Mouse (Mus musculus) liver, embryonic 12.5 days (tissue): Measurements from ENCODE around the gene Foxq1. TPM values are rescaled to one million over a fixed set of nuclear protein-coding genes. Genes with fewer than 3 reads are reported as not detected.

Experiments used
- ATAC-seq: fragments of 200-750 bp; cut with Nextera tagmentation; 2 replicates; pipeline ENCODE4 v1.8.0; 2017; ENCODE audit warnings: moderate number of reproducible peaks, mild to moderate bottlenecking, moderate library complexity
- H3K27ac ChIP-seq: fragments of 300-500 bp; sonication (generic); 2 replicates; pipeline ENCODE4 v1.5.1; 2016; ENCODE audit warnings: mild to moderate bottlenecking
- H3K27me3 ChIP-seq: fragments of 300-500 bp; sonication (generic); replicated peaks from 2 replicates; pipeline ENCODE4 v1.6.1; 2016; ENCODE audit warnings: mild to moderate bottlenecking, moderate library complexity
- H3K36me3 ChIP-seq: fragments of 300-500 bp; sonication (generic); 2 replicates; pipeline ENCODE4 v1.6.1; 2016; ENCODE audit warnings: mild to moderate bottlenecking, moderate library complexity
- H3K4me1 ChIP-seq: fragments of 300-500 bp; sonication (generic); 2 replicates; pipeline ENCODE4 v1.6.1; 2016
- H3K4me2 ChIP-seq: fragments of 300-500 bp; sonication (generic); 2 replicates; pipeline ENCODE4 v1.6.1; 2016; ENCODE audit warnings: mild to moderate bottlenecking, moderate library complexity
- H3K4me3 ChIP-seq: fragments of 300-500 bp; sonication (generic); 2 replicates; pipeline ENCODE4 v1.5.1; 2016; ENCODE audit warnings: mild to moderate bottlenecking, moderate library complexity
- H3K9ac ChIP-seq: fragments of 300-500 bp; sonication (generic); 2 replicates; pipeline ENCODE4 v1.6.1; 2016; ENCODE audit warnings: mild to moderate bottlenecking, moderate library complexity
- H3K9me3 ChIP-seq: fragments of 300-500 bp; sonication (generic); replicated peaks from 2 replicates; pipeline ENCODE4 v1.6.1; 2016; ENCODE audit warnings: mild to moderate bottlenecking, moderate library complexity
- WGBS: fragments of 180-500 bp; shearing (Covaris S2); methylation state at CpG from one replicate; pipeline ENCODE4 v1.1.7; 2016; ENCODE audit not compliant: insufficient replicate concordance; 5-methylcytosine and 5-hydroxymethylcytosine counted together
- polyA plus RNA-seq: library from polyadenylated mRNA; unstranded; fragments of >200 nt; fragmentation: Nextera tagmentation; extraction: Ambion mirVana; gene quantifications from 2 replicates; pipeline ENCODE4 v1.2.1, GENCODE M21; 2016

The Foxq1 gene
- polyA plus RNA-seq = 0.07 and 0.10 TPM in 2 replicates

- H3K4me1 ChIP-seq = peaks cover 14% of the 10 kb centered on the region; the same call in 1 of the 2 replicates
- 59% methylated on average over 4 of the region's 4 CpGs for WGBS
- no peak within 1 kb of the TSS for H3K9ac ChIP-seq
- ATAC-seq = no peak
- no peaks in the 10 kb centered on the region for H3K9me3 ChIP-seq
- H3K4me2 ChIP-seq = no peak within 1 kb of the TSS
- H3K4me3 ChIP-seq = no peak within 1 kb of the TSS
- H3K36me3 ChIP-seq = no peaks in the 10 kb centered on the region
- peaks cover 72% of the 10 kb centered on the region for H3K27me3 ChIP-seq
- no peak within 1 kb of the TSS for H3K27ac ChIP-seq
These were observed at the start of gene Foxq1 for GRCm38 (mm10) chr13:31555834-31556233. TSS of gene Foxq1 (plus strand) at chr13:31556134.

DNA sequence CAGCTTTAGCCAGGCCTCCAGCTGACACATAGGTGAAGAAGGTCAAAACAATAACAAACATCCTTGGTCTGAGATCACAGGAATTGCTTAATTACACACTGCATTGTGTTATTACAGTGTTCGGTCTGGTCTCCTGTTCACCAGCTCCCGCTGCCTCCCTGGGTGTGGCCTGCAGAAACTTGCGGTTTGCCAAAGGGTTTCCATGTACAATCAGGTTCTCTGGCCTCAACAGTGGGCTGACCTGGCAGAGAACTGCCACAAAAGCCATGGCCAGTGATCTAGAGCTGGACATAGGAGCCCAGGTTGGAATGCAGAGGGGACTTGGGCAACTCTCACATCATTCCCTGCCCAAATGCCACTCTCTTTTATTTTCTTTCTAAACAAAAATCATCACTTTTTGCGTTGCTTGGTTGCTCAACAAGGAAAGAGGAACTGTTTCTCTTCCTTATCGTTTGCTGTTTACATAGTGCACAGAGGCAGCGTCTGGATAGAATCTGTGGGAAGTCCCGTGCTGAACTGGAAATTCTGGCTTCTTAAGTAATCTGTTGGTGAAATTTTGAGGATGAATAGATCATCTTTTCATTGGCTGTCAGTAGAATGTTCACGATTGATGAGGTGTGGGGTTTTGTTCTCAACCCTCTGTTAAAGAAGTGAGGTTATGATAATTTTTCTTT is 49.3 kb upstream of the Foxq1 start:
- H3K9ac ChIP-seq = no peak overlapping the region
- no peak overlapping the region for H3K27ac ChIP-seq
- H3K36me3 ChIP-seq = no peaks in the 10 kb centered on the region
- no peak overlapping the region for H3K4me3 ChIP-seq
- H3K27me3 ChIP-seq = no peaks in the 10 kb centered on the region
- WGBS = 37% methylated on average over 8 of the region's 8 CpGs
- no peak overlapping the region for H3K4me2 ChIP-seq
- ATAC-seq = no peak
- H3K4me1 ChIP-seq = no peaks in the 10 kb centered on the region
- no peaks in the 10 kb centered on the region for H3K9me3 ChIP-seq

GRCm38 (mm10) chr13:31515261-31515660 is 40.7 kb upstream of the Foxq1 start:
- Histone ChIP-seq H3K4me2 (no peak overlapping the region), H3K36me3 (no peaks in the 10 kb centered on the region), H3K4me3 (no peak overlapping the region), H3K4me1 (no peaks in the 10 kb centered on the region), H3K9me3 (no peaks in the 10 kb centered on the region), H3K27ac (no peak overlapping the region), H3K9ac (no peak overlapping the region), H3K27me3 (no peaks in the 10 kb centered on the region)
- 80% methylated on average over 7 of the region's 7 CpGs for WGBS
- ATAC-seq = no peak

- Histone ChIP-seq H3K4me3 (no peak overlapping the region), H3K4me2 (no peak overlapping the region), H3K9me3 (no peaks in the 10 kb centered on the region), H3K4me1 (no peaks in the 10 kb centered on the region), H3K27ac (no peak overlapping the region), H3K36me3 (no peaks in the 10 kb centered on the region), H3K27me3 (no peaks in the 10 kb centered on the region), H3K9ac (no peak overlapping the region)
- no peak for ATAC-seq
- WGBS = 63% methylated on average over 10 of the region's 10 CpGs
These were observed 37.5 kb upstream of the Foxq1 start for GRCm38 (mm10) chr13:31518411-31518886.

- H3K9ac ChIP-seq = no peak overlapping the region
- H3K9me3 ChIP-seq = no peaks in the 10 kb centered on the region
- H3K4me2 ChIP-seq = no peak overlapping the region
- 66% methylated on average over 9 of the region's 9 CpGs for WGBS
- no peak overlapping the region for H3K4me3 ChIP-seq
- no peaks in the 10 kb centered on the region for H3K36me3 ChIP-seq
- no peaks in the 10 kb centered on the region for H3K27me3 ChIP-seq
- H3K4me1 ChIP-seq = no peaks in the 10 kb centered on the region
- ATAC-seq = no peak
- no peak overlapping the region for H3K27ac ChIP-seq
These were observed 37.0 kb upstream of the Foxq1 start for GRCm38 (mm10) chr13:31518971-31519370.

DNA sequence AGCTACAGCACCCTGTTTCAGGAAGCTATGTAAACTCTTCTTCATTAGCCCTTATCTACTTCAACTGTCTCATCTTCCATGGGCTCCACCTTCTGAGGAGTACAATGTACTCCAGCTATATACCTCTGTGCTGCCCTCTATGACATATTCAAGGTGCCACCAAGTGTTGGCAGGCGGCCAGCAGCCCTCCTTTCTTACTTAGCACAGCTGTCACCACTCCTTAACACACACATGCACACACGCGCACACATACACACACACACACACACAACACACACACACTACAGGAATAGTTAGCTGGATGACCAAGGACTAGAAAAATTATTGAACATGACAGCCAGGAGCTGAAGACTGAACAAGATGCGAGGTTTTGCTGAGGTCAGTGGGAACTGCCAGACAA is 31.0 kb upstream of the Foxq1 start:
- Histone ChIP-seq H3K4me1 (no peaks in the 10 kb centered on the region), H3K4me2 (no peak overlapping the region), H3K9me3 (no peaks in the 10 kb centered on the region), H3K4me3 (no peak overlapping the region), H3K27ac (no peak overlapping the region), H3K36me3 (no peaks in the 10 kb centered on the region), H3K27me3 (no peaks in the 10 kb centered on the region), H3K9ac (no peak overlapping the region)
- no peak for ATAC-seq
- 68% methylated on average over 4 of the region's 4 CpGs for WGBS

DNA sequence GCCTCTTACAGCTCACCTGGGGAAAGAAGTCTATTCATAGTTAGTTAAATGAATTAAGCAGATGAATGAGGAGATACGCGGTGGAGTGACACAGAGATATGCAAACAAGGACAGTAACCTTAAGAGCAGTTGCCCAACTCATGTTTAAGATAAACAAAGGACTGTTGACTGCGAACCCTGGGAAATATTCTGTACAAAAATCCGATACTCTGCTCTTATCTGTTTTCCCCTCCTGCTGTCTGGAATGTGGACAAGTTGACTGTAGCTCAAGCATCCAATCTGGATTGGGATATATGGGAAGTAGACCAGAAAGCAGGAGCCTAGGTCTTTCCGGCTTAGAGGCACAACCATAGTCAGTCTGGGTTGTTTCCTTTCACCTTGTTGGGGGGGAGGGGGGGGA is 24.7 kb upstream of the Foxq1 start:
- H3K36me3 ChIP-seq = no peaks in the 10 kb centered on the region
- WGBS = 54% methylated on average over 5 of the region's 5 CpGs

GRCm38 (mm10) chr13:31531651-31532061 is 24.3 kb upstream of the Foxq1 start:
- Histone ChIP-seq H3K9ac (no peak overlapping the region), H3K4me2 (no peak overlapping the region), H3K27ac (no peak overlapping the region), H3K27me3 (no peaks in the 10 kb centered on the region), H3K4me3 (no peak overlapping the region), H3K9me3 (no peaks in the 10 kb centered on the region), H3K4me1 (0 out of 2 replicates have a peak, but pooled peaks cover 6% of the 10 kb centered on the region), H3K36me3 (no peaks in the 10 kb centered on the region)
- no peak for ATAC-seq
- 49% methylated on average over 8 of the region's 8 CpGs for WGBS

More for the DNA sequence above, 24.7 kb upstream of the Foxq1 start:
- ATAC-seq = no peak
- Histone ChIP-seq H3K4me1 (0 out of 2 replicates have a peak, but pooled peaks cover 6% of the 10 kb centered on the region), H3K27ac (no peak overlapping the region), H3K9me3 (no peaks in the 10 kb centered on the region), H3K4me2 (no peak overlapping the region), H3K9ac (no peak overlapping the region), H3K4me3 (no peak overlapping the region), H3K27me3 (no peaks in the 10 kb centered on the region)

- Histone ChIP-seq H3K4me1 (0 out of 2 replicates have a peak, but pooled peaks cover 6% of the 10 kb centered on the region), H3K4me2 (no peak overlapping the region), H3K4me3 (no peak overlapping the region), H3K27me3 (no peaks in the 10 kb centered on the region), H3K9ac (no peak overlapping the region), H3K36me3 (no peaks in the 10 kb centered on the region), H3K9me3 (no peaks in the 10 kb centered on the region), H3K27ac (no peak overlapping the region)
- no peak for ATAC-seq
- WGBS = 62% methylated on average over 4 of the region's 4 CpGs
These were observed 21.2 kb upstream of the Foxq1 start for GRCm38 (mm10) chr13:31534726-31535125.

DNA sequence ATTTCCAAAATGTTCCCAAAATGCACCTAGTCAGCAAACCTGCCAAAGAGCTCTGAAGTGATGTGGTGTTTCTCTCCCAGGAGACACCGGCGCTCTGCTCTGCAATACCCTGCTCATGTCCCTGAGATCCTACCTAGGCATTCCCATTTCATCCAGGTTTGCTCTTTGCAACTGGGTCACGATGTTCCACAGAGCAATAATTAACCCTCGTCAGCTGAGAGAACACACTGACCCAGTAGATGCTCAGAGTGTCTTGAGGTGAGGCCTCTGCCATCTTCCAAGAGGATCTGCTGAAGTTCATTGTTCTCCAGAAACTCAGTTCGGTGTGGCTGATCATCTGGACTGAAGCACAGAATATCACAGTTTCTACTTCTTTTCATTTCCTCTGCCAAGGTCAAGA is 12.9 kb upstream of the Foxq1 start:
- H3K4me3 ChIP-seq = no peak overlapping the region
- H3K27ac ChIP-seq = no peak overlapping the region
- H3K4me2 ChIP-seq = no peak overlapping the region
- no peak for ATAC-seq
- H3K4me1 ChIP-seq = no peaks in the 10 kb centered on the region
- no peaks in the 10 kb centered on the region for H3K9me3 ChIP-seq
- 69% methylated on average over 5 of the region's 5 CpGs for WGBS
- no peak overlapping the region for H3K9ac ChIP-seq
- no peaks in the 10 kb centered on the region for H3K36me3 ChIP-seq
- H3K27me3 ChIP-seq = no peaks in the 10 kb centered on the region

DNA sequence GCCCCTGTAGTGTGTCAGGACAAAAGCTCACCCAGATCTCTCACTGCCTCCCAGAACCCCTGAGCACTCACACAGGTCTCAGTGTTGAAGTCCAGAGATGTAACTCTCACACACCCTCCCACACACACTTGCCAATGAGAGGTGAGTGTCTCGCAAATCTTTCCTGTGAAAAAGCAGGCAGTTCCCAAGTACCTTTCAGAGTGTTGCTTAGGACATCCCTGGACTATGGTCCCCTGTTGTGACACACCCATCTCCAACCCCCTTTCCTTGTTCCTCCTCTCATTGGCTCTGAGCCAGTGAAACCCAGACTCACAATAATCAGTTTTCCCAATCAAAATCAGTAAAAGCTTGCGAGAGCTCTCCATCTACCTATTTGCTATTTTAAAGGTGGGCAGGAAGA is 9.2 kb upstream of the Foxq1 start:
- no peak overlapping the region for H3K4me3 ChIP-seq
- no peaks in the 10 kb centered on the region for H3K27me3 ChIP-seq
- no peak overlapping the region for H3K4me2 ChIP-seq
- H3K36me3 ChIP-seq = no peaks in the 10 kb centered on the region
- no peak for ATAC-seq
- no peaks in the 10 kb centered on the region for H3K4me1 ChIP-seq
- WGBS = 65% methylated on average over 2 of the region's 2 CpGs
- no peak overlapping the region for H3K27ac ChIP-seq
- H3K9ac ChIP-seq = no peak overlapping the region
- H3K9me3 ChIP-seq = no peaks in the 10 kb centered on the region

- Histone ChIP-seq H3K27me3 (no peaks in the 10 kb centered on the region), H3K4me3 (no peak overlapping the region), H3K4me2 (no peak overlapping the region), H3K27ac (no peak overlapping the region), H3K4me1 (no peaks in the 10 kb centered on the region), H3K9ac (no peak overlapping the region), H3K36me3 (no peaks in the 10 kb centered on the region), H3K9me3 (no peaks in the 10 kb centered on the region)
- 66% methylated on average over 3 of the region's 3 CpGs for WGBS
- ATAC-seq = no peak
These were observed 8.7 kb upstream of the Foxq1 start for GRCm38 (mm10) chr13:31547204-31547603.

DNA sequence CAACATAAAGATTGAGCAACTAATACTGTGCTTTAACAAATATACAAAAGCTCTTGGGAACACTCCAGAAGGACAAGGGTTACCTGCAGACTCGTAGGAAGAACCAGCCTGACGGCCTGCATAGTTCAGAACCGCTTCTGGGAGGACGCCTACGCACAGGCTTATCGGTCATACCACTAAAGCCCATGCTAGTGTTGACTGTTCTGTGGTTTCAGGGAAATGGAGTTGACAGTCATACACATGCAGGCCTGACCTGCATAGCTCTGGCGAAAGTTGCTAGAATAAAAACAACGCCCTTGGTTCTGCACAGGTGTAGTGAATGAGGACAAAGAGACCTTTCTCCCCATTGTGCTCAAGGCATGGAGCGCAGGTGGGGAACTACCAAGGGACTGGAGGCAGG is 8.3 kb upstream of the Foxq1 start:
- H3K9me3 ChIP-seq = no peaks in the 10 kb centered on the region
- H3K4me2 ChIP-seq = no peak overlapping the region
- H3K4me3 ChIP-seq = no peak overlapping the region
- no peaks in the 10 kb centered on the region for H3K36me3 ChIP-seq
- no peak overlapping the region for H3K9ac ChIP-seq
- H3K27me3 ChIP-seq = no peaks in the 10 kb centered on the region
- ATAC-seq = no peak
- no peak overlapping the region for H3K27ac ChIP-seq
- no peaks in the 10 kb centered on the region for H3K4me1 ChIP-seq
- WGBS = 73% methylated on average over 9 of the region's 9 CpGs
